Mouse (Mus musculus) retina, adult 2 months (tissue): ENCODE measurements around the gene Hcn1.

Experiments used
- DNase-seq: peaks from one replicate; pipeline ENCODE4 v3.0.0-alpha.2; 2012; ENCODE audit warnings: low read depth, low spot score

Hcn1 gene

DNA sequence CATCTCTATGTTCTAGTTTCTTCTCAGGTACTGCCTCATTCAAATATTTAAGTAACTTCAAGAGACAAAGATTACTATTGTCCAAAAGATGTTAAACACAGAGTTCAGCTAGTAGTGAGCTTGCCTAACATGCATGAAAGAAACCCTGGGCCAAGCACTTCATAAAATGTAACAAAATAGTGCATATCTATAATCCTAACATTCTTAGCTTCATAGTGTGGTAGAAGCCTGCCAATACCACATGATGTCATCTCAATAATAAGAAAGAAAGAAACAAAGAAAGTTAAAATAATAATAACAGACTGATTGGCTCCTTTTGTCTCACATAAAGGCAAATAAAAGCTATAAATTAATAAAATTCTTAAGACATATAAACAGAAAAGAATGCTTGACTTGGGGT is 103.5 kb downstream of the Hcn1 start:
- DNase-seq, result no peak

- no peak for DNase-seq
Observed at GRCm38 (mm10) chr13:117705997-117706396, 103.9 kb downstream of the Hcn1 start.

DNA sequence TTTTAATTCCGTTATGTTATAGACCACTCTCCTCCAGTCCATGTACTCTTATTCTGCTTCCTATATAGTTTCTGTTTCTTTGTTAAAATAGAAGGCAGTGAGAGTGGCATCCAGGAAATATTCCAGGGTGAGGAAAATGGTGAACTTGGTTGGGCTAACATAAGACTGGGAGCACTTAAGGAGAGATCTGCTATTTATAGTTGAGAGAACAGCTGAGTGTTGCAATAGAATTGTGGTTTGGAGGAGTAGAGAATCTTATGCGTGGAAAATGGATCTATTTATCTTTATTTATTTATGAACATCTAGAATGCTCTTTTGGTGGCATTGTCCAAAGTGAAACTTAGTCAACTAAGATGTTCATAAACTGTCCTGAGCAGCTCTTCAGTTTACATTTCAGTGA is 104.4 kb downstream of the Hcn1 start:
- DNase-seq, result no peak

DNA sequence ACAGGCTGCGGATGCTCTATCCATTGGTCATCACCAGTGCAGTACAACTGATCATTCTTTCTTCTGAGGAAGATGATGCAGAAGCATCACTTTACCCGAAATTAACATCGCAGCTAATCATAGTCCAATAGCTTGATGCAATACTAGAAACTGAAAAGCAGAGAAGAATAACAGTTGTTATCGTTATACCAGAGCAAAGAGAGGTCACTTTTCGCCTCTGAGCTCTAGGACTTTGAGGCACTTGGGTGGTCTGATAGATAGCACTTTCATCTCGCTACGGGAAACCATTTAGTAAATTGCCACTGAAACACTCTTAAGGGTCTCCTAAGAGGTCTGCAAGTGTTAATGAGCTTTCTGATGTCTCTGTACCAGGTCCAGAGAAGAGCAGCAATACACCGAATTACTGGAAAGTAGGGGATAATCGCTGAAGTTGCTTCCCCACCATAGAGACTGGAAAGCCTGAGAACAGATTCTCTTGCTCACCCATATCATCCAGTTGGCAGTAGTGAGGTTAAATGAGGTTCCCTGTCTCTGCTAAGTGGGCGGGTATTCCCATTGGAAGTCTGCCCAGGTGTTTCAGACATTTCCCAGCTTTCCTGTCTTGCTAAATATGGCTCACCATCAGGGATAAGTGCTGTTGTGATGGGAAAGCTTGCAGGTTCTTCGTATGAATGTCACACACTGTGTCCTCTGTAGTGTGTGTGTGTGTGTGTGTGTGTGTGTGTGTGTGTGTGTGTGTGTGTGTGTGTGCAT is 105.0 kb downstream of the Hcn1 start:
- DNase-seq, result no peak

GRCm38 (mm10) chr13:117710811-117711210 is 108.7 kb downstream of the Hcn1 start:
- no peak for DNase-seq

DNA sequence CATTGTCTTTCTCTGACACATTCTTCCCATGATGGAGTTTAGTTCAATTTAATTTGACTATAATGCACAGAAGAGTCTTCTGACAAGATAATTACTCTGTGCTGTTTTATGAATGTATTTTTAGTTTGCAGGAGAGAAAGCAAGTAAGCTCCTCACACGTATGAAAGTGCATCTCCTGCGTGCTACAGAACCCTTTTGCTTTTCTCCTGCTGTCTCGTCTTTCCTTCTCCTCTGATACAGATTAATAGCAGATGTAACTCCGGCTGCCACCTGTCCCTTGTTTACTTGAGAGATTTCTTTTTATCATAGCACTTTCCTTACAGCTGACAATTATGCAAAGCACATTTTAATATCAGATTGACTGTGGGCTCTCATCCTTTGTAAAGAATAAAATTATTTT is 120.0 kb downstream of the Hcn1 start:
- DNase-seq, result no peak

DNA sequence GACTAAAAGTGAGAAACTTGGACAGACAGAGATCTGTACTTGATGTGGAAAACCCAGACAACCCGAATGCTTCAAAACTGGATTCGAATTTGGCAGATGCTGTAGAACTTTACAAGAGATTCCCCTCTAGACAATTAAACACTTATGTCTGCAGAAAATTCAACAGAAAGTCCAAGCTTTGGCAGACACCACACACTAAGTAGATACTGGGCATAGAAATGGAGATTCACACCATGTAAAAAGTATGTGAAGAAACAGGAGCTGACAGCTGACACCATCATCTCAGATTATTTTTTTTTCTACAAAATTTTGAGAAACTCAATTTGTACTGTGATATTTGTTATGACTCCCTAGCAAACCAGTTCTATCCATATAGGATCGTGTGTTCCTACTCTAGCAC is 122.0 kb downstream of the Hcn1 start:
- DNase-seq, result no peak

DNA sequence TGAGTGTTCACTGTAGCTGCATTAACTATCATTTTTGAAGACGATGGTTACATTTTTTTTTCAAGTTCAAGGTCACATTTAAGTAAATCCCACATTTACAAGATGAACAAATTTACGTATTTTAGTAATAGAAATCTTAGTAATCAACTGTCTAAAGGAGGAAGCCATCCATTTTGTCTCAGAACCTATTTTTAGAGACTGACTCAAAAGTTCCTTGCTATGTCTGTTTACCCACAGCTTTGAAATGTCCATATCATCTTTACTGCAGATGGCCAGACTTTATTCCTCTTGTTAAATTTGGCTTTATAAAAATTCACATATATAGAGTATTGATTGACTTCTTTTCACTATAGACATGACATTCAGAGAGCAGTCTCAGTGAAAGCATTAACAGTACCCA is 126.3 kb downstream of the Hcn1 start:
- DNase-seq, result no peak

DNA sequence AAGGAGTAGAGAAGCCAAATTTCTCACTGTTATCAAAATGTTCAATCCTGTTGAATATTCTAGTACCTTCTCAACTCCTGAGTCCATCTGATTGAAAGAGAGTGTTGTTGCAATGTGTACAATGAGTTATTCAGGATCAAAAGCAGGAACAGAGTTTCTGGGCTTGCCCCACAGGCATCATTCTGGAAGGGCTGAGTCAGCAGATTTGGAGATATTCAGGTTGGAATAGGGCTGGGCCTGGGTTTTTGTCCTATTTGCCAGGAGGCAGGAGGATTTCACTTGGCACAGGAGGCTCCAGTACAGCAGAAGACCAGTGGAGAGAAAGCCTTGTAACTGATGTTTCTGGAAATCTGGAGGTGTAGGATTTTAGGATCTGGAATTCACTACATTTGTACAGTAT is 130.6 kb downstream of the Hcn1 start:
- DNase-seq, result no peak

DNA sequence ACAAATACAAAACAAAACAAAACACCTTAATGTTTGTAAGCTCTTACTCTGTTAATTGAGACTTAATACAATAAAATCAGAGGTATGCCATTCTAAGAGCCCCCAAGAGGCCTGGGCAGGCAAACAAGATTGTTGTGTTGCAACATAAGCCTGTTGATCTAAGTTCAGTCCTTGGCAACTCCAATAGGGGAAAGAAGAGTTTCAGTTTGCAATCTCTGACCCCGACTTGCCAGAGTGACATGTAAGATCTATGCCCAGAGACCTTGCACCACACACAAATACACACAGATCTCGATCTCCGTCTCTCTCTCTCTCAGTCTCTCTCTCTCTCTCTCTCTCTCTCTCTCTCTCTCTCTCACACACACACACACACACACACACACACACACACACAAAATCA is 142.3 kb downstream of the Hcn1 start:
- DNase-seq, result no peak

GRCm38 (mm10) chr13:117745173-117745572 is 143.1 kb downstream of the Hcn1 start:
- no peak for DNase-seq

GRCm38 (mm10) chr13:117765487-117765886 is 163.4 kb downstream of the Hcn1 start:
- DNase-seq, result no peak

DNA sequence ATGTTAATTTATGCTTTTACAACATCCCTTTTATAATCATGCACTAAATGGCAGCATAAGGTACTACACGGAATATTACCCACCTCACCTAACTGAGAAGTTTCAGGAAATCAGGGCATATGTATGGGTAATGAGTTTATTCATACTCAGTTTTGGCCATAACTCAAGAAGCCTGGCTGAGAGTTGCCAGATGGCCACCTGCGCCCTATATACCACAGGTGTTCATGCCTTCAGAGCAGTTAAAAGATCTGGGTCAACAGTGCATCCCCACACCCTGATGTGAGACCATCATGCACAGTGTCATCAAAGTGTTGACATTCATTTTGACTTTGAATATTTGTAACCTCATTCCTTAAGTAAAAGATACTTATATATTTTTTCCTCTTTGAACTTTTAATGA is 183.3 kb downstream of the Hcn1 start:
- no peak for DNase-seq

- no peak for DNase-seq
Observed at GRCm38 (mm10) chr13:117792861-117793260, 190.7 kb downstream of the Hcn1 start.

DNA sequence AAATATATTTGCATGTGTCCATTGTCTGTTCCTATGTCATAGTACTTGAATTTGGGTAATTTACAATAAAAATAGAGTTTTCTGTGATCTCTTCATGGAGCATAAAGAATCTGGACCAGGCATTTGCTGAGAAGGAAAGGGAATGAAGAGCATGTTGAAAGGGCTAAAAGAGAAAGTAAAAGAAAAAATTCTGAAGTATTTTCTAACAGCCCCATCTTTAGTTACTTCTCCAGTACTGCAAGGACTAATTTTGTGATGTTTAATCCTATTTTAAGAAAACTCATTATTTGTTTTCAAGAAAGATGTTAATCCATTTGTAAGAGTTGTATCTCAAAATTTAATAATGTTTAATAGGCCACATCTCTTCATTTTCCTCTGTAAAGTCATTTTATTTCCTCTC is 198.9 kb downstream of the Hcn1 start:
- DNase-seq, result no peak

DNA sequence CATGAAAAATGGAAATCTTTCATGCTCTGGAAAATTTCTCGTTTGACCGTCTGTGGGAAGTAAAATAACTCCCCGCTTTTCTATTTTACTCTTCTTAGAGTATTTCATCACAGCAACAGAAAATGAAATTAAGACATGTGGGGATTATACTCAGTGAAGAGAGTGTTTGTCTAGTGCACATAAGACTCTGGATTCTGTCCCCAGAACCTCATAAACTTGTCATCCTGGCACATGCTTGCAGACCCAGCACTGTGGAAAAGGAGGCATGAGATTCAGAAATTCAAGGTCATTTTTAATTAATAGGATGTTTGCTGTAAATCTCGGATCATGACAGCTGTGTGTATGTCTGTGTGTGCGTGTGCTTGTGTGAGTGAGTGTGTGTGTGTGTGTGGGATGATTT is 225.5 kb downstream of the Hcn1 start:
- DNase-seq, result no peak

DNA sequence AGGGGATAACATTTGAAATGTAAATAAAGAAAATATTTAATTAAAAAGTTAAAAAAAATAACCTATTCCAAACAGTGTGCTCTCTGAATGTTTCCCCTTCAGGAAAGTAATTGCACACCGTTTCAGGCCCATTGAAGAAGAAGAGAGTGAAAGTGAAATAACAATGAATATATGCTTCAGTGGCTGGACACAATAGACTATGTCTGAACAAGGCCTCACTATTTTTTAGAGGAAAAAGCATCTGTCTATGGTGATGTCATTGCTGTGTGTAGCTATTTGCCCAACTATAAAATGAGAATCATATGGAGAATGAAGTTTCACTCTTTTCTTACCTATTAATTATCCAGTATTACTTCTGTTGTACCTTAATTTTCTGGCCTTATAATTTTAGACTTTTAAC is 234.5 kb downstream of the Hcn1 start:
- no peak for DNase-seq

DNA sequence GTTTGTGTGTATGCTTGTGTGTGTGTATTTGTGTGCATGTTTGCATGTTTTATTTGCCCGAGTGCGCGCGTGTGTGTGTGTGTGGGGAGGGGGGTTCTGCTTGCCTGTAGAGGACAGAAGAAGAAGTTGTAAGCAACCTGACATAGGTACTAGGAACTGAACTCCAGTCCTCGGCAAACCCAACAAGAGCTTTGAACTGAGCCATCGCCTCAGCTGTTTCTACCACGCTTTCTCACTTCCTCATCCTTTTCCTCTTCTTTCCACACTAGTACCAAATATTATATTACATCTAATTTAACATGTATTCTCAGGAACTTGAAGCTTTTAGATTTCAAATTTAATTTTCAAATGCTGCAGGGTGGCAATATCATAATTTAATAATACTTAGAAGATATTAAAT is 236.1 kb downstream of the Hcn1 start:
- no peak for DNase-seq

DNA sequence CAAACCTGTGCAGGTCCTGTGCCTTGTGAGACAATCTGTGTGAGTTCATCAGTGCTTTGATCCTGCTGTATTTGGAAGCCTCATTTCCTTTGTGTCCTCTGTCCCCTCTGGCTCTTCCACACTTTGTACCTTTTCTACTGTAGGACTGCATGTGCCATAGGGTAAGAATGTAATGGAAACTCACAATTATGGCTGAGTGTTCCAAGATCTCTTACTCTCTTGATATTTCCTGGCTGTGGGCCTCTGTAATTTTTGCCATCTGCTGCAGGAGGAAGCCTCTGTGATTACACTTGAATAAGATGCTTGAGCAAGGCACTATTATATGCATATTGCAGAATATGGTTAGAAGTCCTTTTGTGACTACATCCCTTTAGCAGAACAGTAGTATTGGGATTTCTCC is 240.2 kb downstream of the Hcn1 start:
- no peak for DNase-seq

DNA sequence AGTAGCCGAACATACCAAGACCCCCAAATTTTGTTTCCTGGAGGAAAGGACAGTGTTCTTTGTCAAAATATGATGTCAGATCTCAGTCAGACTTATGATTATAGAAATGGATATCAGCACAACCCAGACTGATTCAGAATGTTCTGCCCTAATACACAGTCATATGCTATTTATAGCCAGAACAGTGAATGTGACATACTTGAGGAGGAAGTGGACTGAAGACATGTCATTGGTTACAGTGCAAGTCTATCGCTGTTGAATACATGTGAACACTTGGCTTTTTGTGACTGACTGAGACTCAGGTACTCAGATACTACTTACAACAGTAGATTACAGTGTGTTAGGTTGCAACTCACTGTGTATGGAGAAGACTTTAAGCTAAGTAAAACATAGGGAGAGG is 245.2 kb downstream of the Hcn1 start:
- no peak for DNase-seq

DNA sequence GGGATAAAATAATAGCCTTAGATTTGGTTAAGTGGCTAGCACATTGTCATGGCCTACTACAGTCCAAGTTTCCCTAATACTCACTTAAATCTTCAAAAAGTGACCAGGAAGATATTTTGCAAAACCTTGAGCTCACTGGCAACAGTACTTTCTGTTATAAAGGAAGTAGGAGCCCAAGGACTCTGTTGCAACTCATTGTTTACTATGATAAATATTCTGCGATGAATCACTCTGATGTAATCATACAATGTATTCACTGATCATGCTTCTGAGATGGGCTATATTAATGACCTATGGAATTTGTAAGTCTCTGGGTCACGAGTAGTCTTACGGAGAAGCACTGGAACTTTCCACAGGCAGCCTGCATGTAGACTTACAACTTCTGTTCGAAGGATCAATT is 246.6 kb downstream of the Hcn1 start:
- DNase-seq, result no peak

DNA sequence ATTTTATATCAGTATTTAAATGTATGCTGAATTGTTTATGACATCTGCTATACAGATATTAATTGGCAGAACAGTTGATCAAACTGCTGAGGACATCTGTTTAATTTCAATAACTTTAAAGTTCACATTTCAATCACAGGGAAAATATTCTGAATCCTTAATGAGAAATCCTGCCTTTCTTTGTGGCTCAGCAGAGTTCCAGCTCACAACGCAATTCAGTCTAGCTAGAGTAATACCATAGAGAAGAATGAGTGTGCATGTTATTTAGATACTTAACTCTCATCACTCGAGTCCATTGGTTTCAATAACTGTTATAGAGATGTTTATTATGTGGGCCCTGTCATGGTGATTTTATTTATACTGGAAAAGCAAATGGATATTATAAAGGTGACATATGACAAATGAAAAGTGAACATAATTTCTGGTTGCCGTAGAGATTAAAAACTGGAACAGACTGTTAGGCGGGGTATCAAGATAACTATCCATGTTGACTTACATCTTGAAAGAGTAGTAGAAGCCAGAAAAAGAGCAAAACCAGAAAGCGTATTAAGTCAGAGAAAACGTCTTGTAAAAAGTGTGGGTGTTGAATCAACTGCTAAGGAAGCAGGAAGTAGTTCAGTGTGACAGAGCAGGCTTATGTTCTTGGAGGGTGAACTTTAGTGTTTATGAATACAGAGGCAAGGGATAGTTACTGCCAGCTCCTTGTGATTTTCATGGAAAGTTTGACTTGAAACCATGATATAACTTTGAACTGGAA is 250.0 kb downstream of the Hcn1 start:
- no peak for DNase-seq

GRCm38 (mm10) chr13:117852711-117853051 is 250.6 kb downstream of the Hcn1 start:
- no peak for DNase-seq

- DNase-seq, result peak; percentile 69
Observed at GRCm38 (mm10) chr13:117858416-117858815, 256.3 kb downstream of the Hcn1 start.
